Comparison of ENCODE assay signal across 27 mouse cellular contexts in genomic region chr11:66932827-66933599, GRCm38 (mm10). TPM values are rescaled to one million over a fixed set of nuclear protein-coding genes. Genes with fewer than 3 reads are reported as not detected.
"Had no signal": no experiment of that assay in that cellular context is flagged by ENCODE, and none has a peak within 500 bp of the region (broad histone marks: within the 10 kb centered on the region; RNA-seq: fewer than 3 reads in every experiment).

No protein-coding gene starts in this region.

- H3K27ac ChIP-seq: kidney, postnatal 0 days; layer of hippocampus, adult 2 months; liver, embryonic 13.5 days; stomach, embryonic 15.5 days had no signal

- H3K4me1 ChIP-seq: liver, embryonic 13.5 days; stomach, embryonic 15.5 days had no signal

- H3K9ac ChIP-seq: liver, embryonic 13.5 days; stomach, embryonic 15.5 days had no signal

- H3K9me3 ChIP-seq: liver, embryonic 13.5 days; stomach, embryonic 15.5 days had no signal

- H3K4me3 ChIP-seq: layer of hippocampus, adult 2 months; liver, embryonic 13.5 days; stomach, embryonic 15.5 days had no signal

- DNase-seq: kidney, adult 8-10 months; kidney, postnatal 25 days; layer of hippocampus, adult 9-11 months; liver, embryonic 13.5 days; lung, adult 2 months; lung, postnatal 14 days; lung, postnatal 4 days; midbrain, embryonic 14.5 days; right cerebral cortex, postnatal 25 days; spleen, adult 18-20 months; thymus, postnatal 25 days had no signal

- H3K4me2 ChIP-seq: liver, embryonic 13.5 days; stomach, embryonic 15.5 days had no signal

- H3K27me3 ChIP-seq: liver, embryonic 13.5 days; stomach, embryonic 15.5 days had no signal

- H3K36me3 ChIP-seq: liver, embryonic 13.5 days; stomach, embryonic 15.5 days had no signal

RNA-seq across cellular contexts. Expression of gene Pirt, which starts 21.2 kb away (rescaled TPM):
- total RNA-seq: liver, adult 2 months; megakaryocyte progenitor cell, adult 5-6 weeks had no signal
- polyA plus RNA-seq: limb, embryonic 11.5 days; liver, adult 2 months; liver, embryonic 13.5 days; thymus, postnatal 0 days had no signal

RNA-seq across cellular contexts. Expression of gene Tmem238l, which starts 23.4 kb away (rescaled TPM):
- total RNA-seq: layer of hippocampus, adult 2 months; layer of hippocampus, postnatal 25 days; left cerebral cortex, adult 18-20 months; left cerebral cortex, postnatal 36 days; liver, adult 2 months; megakaryocyte progenitor cell, adult 5-6 weeks; midbrain, postnatal 0 days had no signal
- polyA plus RNA-seq: limb, embryonic 11.5 days; limb, embryonic 14.5 days; liver, adult 2 months; liver, embryonic 13.5 days; liver, embryonic 16.5 days; lung, embryonic 16.5 days; midbrain, embryonic 14.5 days; midbrain, postnatal 0 days; neural tube, embryonic 11.5 days; neural tube, embryonic 14.5 days had no signal
